Mouse (Mus musculus): ENCODE measurements at regions not wholly inside any gene's neighbourhood (a gene's known extent, or its start where the extent isn't known, plus 50 kb on each side); places are given as distances from the start of the nearest gene placed in this dataset.

DNA sequence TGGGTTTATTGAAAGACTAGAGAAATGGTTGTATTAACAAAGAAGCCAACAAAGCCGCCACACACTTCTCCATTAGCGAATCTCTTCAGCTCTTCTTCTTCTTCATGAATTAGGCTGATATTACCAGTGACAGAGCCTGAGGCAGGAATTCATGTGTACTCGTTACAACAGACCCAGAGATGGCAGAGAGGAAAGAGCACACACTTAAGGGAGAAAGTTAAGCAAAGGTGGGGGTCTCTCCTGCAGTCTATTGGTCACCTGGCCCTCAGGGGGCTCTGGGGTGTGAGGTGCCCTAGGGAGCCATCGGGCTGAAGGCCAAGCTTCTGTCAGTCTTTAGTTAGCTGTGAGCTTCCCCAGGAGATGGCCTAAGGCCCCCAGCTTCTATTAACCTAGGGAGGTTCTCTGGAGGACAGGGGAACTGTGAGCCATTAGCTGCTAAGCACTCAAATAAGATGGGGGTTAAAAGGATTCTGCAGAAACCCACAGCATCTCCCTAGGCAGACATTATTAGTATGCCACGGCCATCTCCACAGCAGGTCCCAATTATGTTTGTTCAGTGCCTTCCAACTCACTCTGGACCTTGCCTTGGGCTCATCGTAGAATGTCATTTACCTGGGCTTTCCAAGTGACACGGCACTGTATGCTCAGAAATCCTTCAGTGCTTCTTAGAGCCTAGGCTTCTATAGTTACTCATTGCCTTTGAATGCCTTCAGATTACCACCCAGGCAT lies 541.2 kb downstream of the Plekhb2 start:
- no peak for TF ChIP-seq CTCF (IDR thresholded peaks at IDR 0.05)
- no peak for TF ChIP-seq EP300 (IDR thresholded peaks at IDR 0.05; ENCODE audit: insufficient read depth, low read depth, low read length)

All from heart, adult 2 months (tissue).